Mouse (Mus musculus) cerebellum, adult 2 months (tissue): ENCODE results near the gene Zfp747. TPM values are rescaled to one million over a fixed set of nuclear protein-coding genes. Genes with fewer than 3 reads are reported as not detected.

ENCODE experiments used
- DNase-seq, 2 experiments: peaks; one replicate each; pipeline ENCODE4 v3.0.0; 2021
- H3K27ac ChIP-seq: fragments of 200-500 bp; 2 replicates; pipeline ENCODE4 v1.5.1; 2012; ENCODE audit warnings: low read length, control low read depth, inconsistent platforms; ENCODE audit not compliant: insufficient read depth
- H3K27me3 ChIP-seq: fragments of 200-500 bp; 2 replicates; pipeline ENCODE4 v1.6.1; 2012; ENCODE audit warnings: inconsistent platforms, mild to moderate bottlenecking, low read length, moderate library complexity; ENCODE audit not compliant: control insufficient read depth, insufficient read depth
- H3K4me1 ChIP-seq: fragments of 200-500 bp; 2 replicates; pipeline ENCODE4 v1.6.1; 2011; ENCODE audit warnings: low read length; ENCODE audit not compliant: control insufficient read depth, insufficient read depth
- H3K4me3 ChIP-seq: fragments of 200-500 bp; replicated peaks from 2 replicates; pipeline ENCODE3; 2011; ENCODE audit warnings: mild to moderate bottlenecking, low read depth, low read length, control low read depth; ENCODE audit not compliant: insufficient read depth
- CTCF ChIP-seq: fragments of 200-500 bp; IDR thresholded peaks from 2 replicates; pipeline ENCODE4 v1.5.1; 2011; ENCODE audit warnings: low read depth, mild to moderate bottlenecking, control low read depth, low read length, moderate library complexity, borderline replicate concordance; ENCODE audit not compliant: insufficient read depth
- POLR2A ChIP-seq: fragments of 200-500 bp; IDR thresholded peaks from 2 replicates; pipeline ENCODE4 v1.6.1; 2011; ENCODE audit warnings: low read length, control low read depth, borderline replicate concordance; ENCODE audit not compliant: insufficient read depth
- WGBS: fragments of 180-500 bp; shearing (Covaris S2); methylation state at CpG from one replicate; pipeline ENCODE4 v1.1.7; 2018; 5-methylcytosine and 5-hydroxymethylcytosine counted together
- polyA plus RNA-seq: library from polyadenylated mRNA; depleted of rRNA; stranded (reverse); fragments of >200 nt; gene quantifications from 2 replicates; pipeline ENCODE4 v1.2.3, GENCODE M21; 2012; rRNA removed

Gene Zfp747
- polyA plus RNA-seq, 1 experiment = 8.2 TPM

GRCm38 (mm10) chr7:127337636-127338035, 38.2 kb downstream of the Zfp747 start:
- DNase-seq = no peak
- 48% methylated on average over 4 of the region's 4 CpGs for WGBS
- Histone ChIP-seq H3K4me1 (no peaks in the 10 kb centered on the region; the same call in 1 of the 2 replicates), H3K27ac (no peak overlapping the region), H3K27me3 (no peaks in the 10 kb centered on the region), H3K4me3 (no peak overlapping the region)
- TF ChIP-seq CTCF (no peak), POLR2A (no peak)

GRCm38 (mm10) chr7:127335604-127336003, 40.2 kb downstream of the Zfp747 start:
- DNase-seq = no peak
- H3K4me1 ChIP-seq = no peaks in the 10 kb centered on the region
- no peak overlapping the region for H3K4me3 ChIP-seq
- no peak overlapping the region for H3K27ac ChIP-seq
- WGBS = 91% methylated on average over 4 of the region's 4 CpGs
- no peaks in the 10 kb centered on the region for H3K27me3 ChIP-seq
- TF ChIP-seq CTCF (no peak), POLR2A (no peak)

GRCm38 (mm10) chr7:127333240-127333639, 42.6 kb downstream of the Zfp747 start:
- no peak for DNase-seq
- WGBS = 36% methylated on average over 6 of the region's 6 CpGs
- Histone ChIP-seq H3K4me3 (no peak overlapping the region), H3K27me3 (no peaks in the 10 kb centered on the region), H3K27ac (no peak overlapping the region), H3K4me1 (no peaks in the 10 kb centered on the region)
- TF ChIP-seq CTCF (no peak), POLR2A (no peak)

- peak in 1 of 2 experiments; percentile 49 for DNase-seq
- WGBS = 0% methylated on average over 1 of the region's 2 CpGs
- Histone ChIP-seq H3K27ac (no peak overlapping the region), H3K4me3 (no peak overlapping the region), H3K4me1 (peaks cover 4% of the 10 kb centered on the region), H3K27me3 (no peaks in the 10 kb centered on the region)
- TF ChIP-seq POLR2A (no peak), CTCF (no peak)
Observed at GRCm38 (mm10) chr7:127326685-127327084, 49.2 kb downstream of the Zfp747 start.

- 70% methylated on average over 8 of the region's 8 CpGs for WGBS
- DNase-seq = no peak
- H3K27ac ChIP-seq = no peak overlapping the region
- no peaks in the 10 kb centered on the region for H3K27me3 ChIP-seq
- H3K4me3 ChIP-seq = no peak overlapping the region
- peaks cover 4% of the 10 kb centered on the region for H3K4me1 ChIP-seq
- TF ChIP-seq CTCF = no peak
- TF ChIP-seq POLR2A = no peak
Observed at GRCm38 (mm10) chr7:127325550-127325949, 50.3 kb downstream of the Zfp747 start.

GRCm38 (mm10) chr7:127324944-127325343, 50.9 kb downstream of the Zfp747 start:
- 89% methylated on average over 7 of the region's 7 CpGs for WGBS
- no peak overlapping the region for H3K4me3 ChIP-seq

More at GRCm38 (mm10) chr7:127324944-127325343, 50.9 kb downstream of the Zfp747 start:
- Histone ChIP-seq H3K27ac (no peak overlapping the region), H3K4me1 (peaks cover 4% of the 10 kb centered on the region), H3K27me3 (no peaks in the 10 kb centered on the region)
- no peak for TF ChIP-seq CTCF
- TF ChIP-seq POLR2A = no peak
- no peak for DNase-seq

Other genes starting within 250 kb of the Zfp747 start
- 0.16 and 0.18 TPM in 2 replicates for gene Spn, start 238.2 kb downstream of the Zfp747 start, polyA plus RNA-seq
- 101 and 103 TPM in 2 replicates for gene Cd2bp2, start 180.0 kb downstream of the Zfp747 start, polyA plus RNA-seq
- 72.4 and 83.9 TPM in 2 replicates for gene Tbc1d10b, start 167.6 kb downstream of the Zfp747 start, polyA plus RNA-seq
- gene Mylpf, start 167.2 kb downstream of the Zfp747 start, polyA plus RNA-seq = 1.6 and 3.0 TPM in 2 replicates
- gene Zfp553, start 143.0 kb downstream of the Zfp747 start, polyA plus RNA-seq = 16.6 and 17.6 TPM in 2 replicates
- 11.3 and 12.5 TPM in 2 replicates for gene Sept1, start 142.9 kb downstream of the Zfp747 start, polyA plus RNA-seq
- 88.7 and 95.4 TPM in 2 replicates for gene Zfp771, start 131.8 kb downstream of the Zfp747 start, polyA plus RNA-seq
- gene Dctpp1, start 115.3 kb downstream of the Zfp747 start, polyA plus RNA-seq = 23.8 and 25.6 TPM in 2 replicates
- 31.1 and 31.7 TPM in 2 replicates for gene Sephs2, start 102.0 kb downstream of the Zfp747 start, polyA plus RNA-seq
- gene Itgal, start 79.8 kb downstream of the Zfp747 start, polyA plus RNA-seq = 0.87 and 1.4 TPM in 2 replicates
- gene Zfp768, start 30.5 kb downstream of the Zfp747 start, polyA plus RNA-seq = 21.2 TPM in 2 replicates
- 3.9 and 4.4 TPM in 2 replicates for gene 9130019O22Rik, start 11.1 kb upstream of the Zfp747 start, polyA plus RNA-seq
- 4.8 and 5.9 TPM in 2 replicates for gene E430018J23Rik, start 17.6 kb upstream of the Zfp747 start, polyA plus RNA-seq
- 4.0 and 4.3 TPM in 2 replicates for gene Zfp764, start 30.8 kb upstream of the Zfp747 start, polyA plus RNA-seq
- gene Zfp688, start 46.0 kb upstream of the Zfp747 start, polyA plus RNA-seq = 19.3 and 20.6 TPM in 2 replicates
- 6.8 and 6.9 TPM in 2 replicates for gene Zfp689, start 73.1 kb upstream of the Zfp747 start, polyA plus RNA-seq
- gene Prr14, start 83.6 kb upstream of the Zfp747 start, polyA plus RNA-seq = 57.9 and 66.1 TPM in 2 replicates
- 35.5 and 37.2 TPM in 2 replicates for gene Fbrs, start 103.1 kb upstream of the Zfp747 start, polyA plus RNA-seq
- 32.2 and 36.2 TPM in 2 replicates for gene Srcap, start 135.9 kb upstream of the Zfp747 start, polyA plus RNA-seq
- gene Gm42715, start 143.5 kb upstream of the Zfp747 start, polyA plus RNA-seq = 18.6 and 19.5 TPM in 2 replicates
- gene Tmem265, start 185.3 kb upstream of the Zfp747 start, polyA plus RNA-seq = not detected in 2 replicates
- gene Phkg2, start 197.3 kb upstream of the Zfp747 start, polyA plus RNA-seq = 159 and 161 TPM in 2 replicates
- gene Ccdc189, start 212.5 kb upstream of the Zfp747 start, polyA plus RNA-seq = 10.1 and 12.2 TPM in 2 replicates
- gene Rnf40, start 212.7 kb upstream of the Zfp747 start, polyA plus RNA-seq = 53.7 and 56.2 TPM in 2 replicates
- 22.4 and 22.7 TPM in 2 replicates for gene Zfp629, start 239.7 kb upstream of the Zfp747 start, polyA plus RNA-seq